Mouse (Mus musculus): ENCODE results near the gene Elf1. TPM values are rescaled to one million over a fixed set of nuclear protein-coding genes. Genes with fewer than 3 reads are reported as not detected.

Gene Elf1
- polyA plus RNA-seq, 1 experiment from 2014 or later = 7.8 TPM

DNA sequence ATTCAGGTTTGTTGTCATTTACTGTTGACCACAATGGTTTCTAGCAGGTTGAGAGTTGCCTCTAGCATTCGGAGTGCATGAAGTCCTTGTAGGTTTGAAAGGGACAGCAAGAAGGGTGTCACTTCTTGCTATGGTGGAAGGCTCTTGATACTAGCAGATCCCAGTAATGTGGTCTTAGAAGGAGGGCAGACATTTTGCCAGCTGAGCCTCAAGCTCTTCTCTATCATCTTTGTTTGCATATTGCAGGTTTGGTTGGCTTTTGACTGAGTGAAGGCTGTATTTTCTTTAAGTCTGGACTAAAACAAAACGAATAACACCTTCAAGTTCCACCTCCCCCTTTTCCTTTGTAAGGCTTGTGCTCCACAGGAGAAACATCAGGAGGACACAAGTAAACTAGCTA is 35.8 kb downstream of the Elf1 start:
- no peak for ATAC-seq (ENCODE audit: low read depth)
- H3K27ac ChIP-seq (ENCODE audit: low read length) = peak overlapping the region; percentile 69
- peak overlapping the region; percentile 58 for H3K4me2 ChIP-seq (ENCODE audit: low read depth, low read length)
- 20% methylated on average over 2 of the region's 2 CpGs for WGBS (ENCODE audit: insufficient replicate concordance)
- H3K36me3 ChIP-seq (ENCODE audit: control insufficient read depth, insufficient read depth) = no peaks in the 10 kb centered on the region
- H3K4me1 ChIP-seq (ENCODE audit: control insufficient read depth, low read depth, low read length) = peaks cover 54% of the 10 kb centered on the region
- H3K4me3 ChIP-seq (ENCODE audit: low read depth, low read length) = peak overlapping the region; percentile 53
- H3K27me3 ChIP-seq (ENCODE audit: control insufficient read depth, insufficient read depth, low read depth, low read length) = no peaks in the 10 kb centered on the region
- H3K9me3 ChIP-seq (replicated peaks; ENCODE audit: control insufficient read depth, low read length) = no peaks in the 10 kb centered on the region
- H3K9ac ChIP-seq (ENCODE audit: low read depth, low read length) = peak overlapping the region; percentile 30; the same call in 1 of the 2 replicates

DNA sequence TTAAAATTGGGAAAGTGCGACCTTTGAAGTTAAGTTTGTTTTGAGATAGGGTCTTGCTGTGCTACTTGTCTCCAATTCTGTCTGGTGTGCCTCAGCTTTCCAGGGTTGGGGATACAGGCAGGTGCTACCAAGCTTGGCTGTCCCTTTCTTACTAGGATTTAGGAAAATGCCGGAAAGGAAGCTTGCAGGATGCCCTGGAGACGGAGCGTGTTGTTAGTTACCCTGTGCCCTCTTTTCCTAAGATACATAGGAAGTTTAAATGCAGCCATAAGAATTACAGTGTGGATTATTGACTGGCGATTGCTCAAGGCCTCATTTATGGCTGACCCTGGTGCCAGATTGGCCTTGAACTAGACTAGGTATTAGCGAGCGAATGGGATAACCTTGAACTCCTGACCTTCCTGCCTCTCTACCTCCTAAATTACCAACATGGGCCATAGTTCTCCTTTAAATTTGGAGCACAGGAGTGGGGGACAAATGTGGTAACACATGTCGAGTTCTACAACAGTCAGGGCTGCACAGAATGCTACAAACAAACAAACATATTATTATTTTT is 36.3 kb downstream of the Elf1 start:
- Histone ChIP-seq H3K27ac (ENCODE audit: low read length) (peak overlapping the region; percentile 69), H3K27me3 (ENCODE audit: control insufficient read depth, insufficient read depth, low read depth, low read length) (no peaks in the 10 kb centered on the region), H3K4me1 (ENCODE audit: control insufficient read depth, low read depth, low read length) (peaks cover 54% of the 10 kb centered on the region), H3K9ac (ENCODE audit: low read depth, low read length) (peak overlapping the region; percentile 24; the same call in 1 of the 2 replicates), H3K4me2 (ENCODE audit: low read depth, low read length) (peak overlapping the region; percentile 58), H3K9me3 (replicated peaks; ENCODE audit: control insufficient read depth, low read length) (no peaks in the 10 kb centered on the region), H3K4me3 (ENCODE audit: low read depth, low read length) (peak overlapping the region; percentile 53), H3K36me3 (ENCODE audit: control insufficient read depth, insufficient read depth) (no peaks in the 10 kb centered on the region)
- WGBS (ENCODE audit: insufficient replicate concordance) = 38% methylated on average over 8 of the region's 8 CpGs
- ATAC-seq (ENCODE audit: low read depth) = no peak

DNA sequence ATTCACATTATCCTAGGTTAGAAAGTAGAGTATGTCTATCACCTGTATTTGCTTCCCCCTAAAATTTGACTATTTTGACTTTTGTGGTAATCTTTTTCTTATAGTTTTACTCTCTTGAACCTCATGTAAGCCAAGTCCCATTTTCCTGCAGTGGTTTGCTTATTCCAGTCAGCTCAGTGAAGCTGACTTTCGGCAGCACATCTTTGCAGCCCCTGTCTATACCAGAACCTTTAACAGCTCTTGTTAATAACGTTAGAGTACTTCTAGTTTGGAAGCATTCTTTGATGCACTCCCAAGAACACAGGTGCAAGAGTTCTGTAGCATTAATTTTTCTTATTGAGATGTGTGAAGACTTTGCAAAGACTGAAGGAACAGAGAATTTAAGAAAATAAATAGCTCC is 37.1 kb downstream of the Elf1 start:
- Histone ChIP-seq H3K9me3 (replicated peaks; ENCODE audit: control insufficient read depth, low read length) (no peaks in the 10 kb centered on the region), H3K9ac (ENCODE audit: low read depth, low read length) (peak overlapping the region; percentile 33), H3K36me3 (ENCODE audit: control insufficient read depth, insufficient read depth) (no peaks in the 10 kb centered on the region), H3K4me2 (ENCODE audit: low read depth, low read length) (peak overlapping the region; percentile 73), H3K27me3 (ENCODE audit: control insufficient read depth, insufficient read depth, low read depth, low read length) (no peaks in the 10 kb centered on the region), H3K4me1 (ENCODE audit: control insufficient read depth, low read depth, low read length) (peaks cover 59% of the 10 kb centered on the region), H3K27ac (ENCODE audit: low read length) (peak overlapping the region; percentile 68), H3K4me3 (ENCODE audit: low read depth, low read length) (peak overlapping the region; percentile 33)
- no peak for ATAC-seq (ENCODE audit: low read depth)
- WGBS (ENCODE audit: insufficient replicate concordance) = 36% methylated on average over 2 of the region's 2 CpGs

DNA sequence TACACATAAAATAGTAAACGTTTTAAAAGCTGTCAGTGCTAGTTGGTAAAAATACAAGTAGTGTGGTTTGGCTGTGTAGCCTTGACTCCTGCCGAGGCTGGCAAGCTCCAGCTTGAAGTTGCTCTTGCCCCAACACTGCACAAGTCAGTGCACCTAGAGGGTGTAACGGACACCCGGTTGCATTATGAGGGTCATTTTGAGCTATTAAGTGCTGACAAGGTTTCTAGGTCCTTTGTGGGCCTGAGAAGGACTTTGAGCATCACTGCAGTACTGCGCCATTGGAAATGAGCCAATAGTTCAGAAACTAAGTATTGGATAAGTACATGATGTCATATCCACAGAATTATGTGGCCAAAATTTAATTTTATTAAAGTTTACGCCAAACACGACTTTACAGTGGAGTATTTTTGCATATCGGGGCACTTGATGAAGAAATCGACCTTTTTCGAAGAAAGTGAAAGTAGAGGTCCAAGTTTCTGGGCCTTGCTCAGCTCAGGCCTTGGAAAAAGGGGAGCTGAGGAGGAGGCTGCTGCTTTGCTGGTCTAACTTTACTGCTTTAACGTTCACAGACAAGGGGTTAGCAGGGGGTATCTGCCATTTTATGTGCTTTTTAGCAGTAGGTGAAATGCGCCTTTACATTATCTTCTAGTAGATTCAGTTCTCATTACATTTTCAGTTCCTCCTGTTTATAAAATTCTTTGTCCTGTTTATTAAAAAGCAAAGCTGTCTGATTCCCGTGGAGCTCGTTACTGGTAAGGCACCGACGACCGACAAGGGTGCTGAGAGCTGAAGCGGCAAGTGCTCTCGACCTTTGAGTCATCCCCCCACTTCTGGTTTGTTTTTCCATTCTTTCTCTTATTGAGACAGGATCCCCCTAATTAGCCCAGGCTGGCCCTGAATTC is 38.0 kb downstream of the Elf1 start:
- Histone ChIP-seq H3K4me2 (ENCODE audit: low read depth, low read length) (peak overlapping the region; percentile 73), H3K4me1 (ENCODE audit: control insufficient read depth, low read depth, low read length) (peaks cover 58% of the 10 kb centered on the region)

DNA sequence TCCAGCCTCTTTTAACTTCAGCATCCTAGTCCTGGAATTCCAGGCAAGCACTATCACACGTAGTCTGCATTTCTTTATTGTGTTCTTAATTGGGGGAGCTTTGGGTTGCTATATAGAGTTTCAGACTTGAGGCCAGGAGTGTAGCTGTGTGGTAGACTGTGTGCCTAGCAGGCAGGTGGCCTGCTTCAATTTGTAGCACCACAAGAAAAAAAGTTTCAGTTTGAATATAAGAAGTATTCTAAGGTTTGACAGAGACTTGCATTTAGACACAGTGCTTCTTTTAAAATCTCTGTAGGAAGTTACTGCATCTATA is 38.6 kb downstream of the Elf1 start:
- 37% methylated on average over 1 of the region's 1 CpGs for WGBS (ENCODE audit: insufficient replicate concordance)
- peaks cover 55% of the 10 kb centered on the region for H3K4me1 ChIP-seq (ENCODE audit: control insufficient read depth, low read depth, low read length)
- peak overlapping the region; percentile 33 for H3K4me3 ChIP-seq (ENCODE audit: low read depth, low read length)
- H3K9ac ChIP-seq (ENCODE audit: low read depth, low read length) = peak overlapping the region; percentile 33
- H3K27ac ChIP-seq (ENCODE audit: low read length) = peak overlapping the region; percentile 49
- no peaks in the 10 kb centered on the region for H3K36me3 ChIP-seq (ENCODE audit: control insufficient read depth, insufficient read depth)
- no peaks in the 10 kb centered on the region for H3K9me3 ChIP-seq (replicated peaks; ENCODE audit: control insufficient read depth, low read length)
- H3K4me2 ChIP-seq (ENCODE audit: low read depth, low read length) = peak overlapping the region; percentile 73
- ATAC-seq (ENCODE audit: low read depth) = no peak
- H3K27me3 ChIP-seq (ENCODE audit: control insufficient read depth, insufficient read depth, low read depth, low read length) = no peaks in the 10 kb centered on the region

More for the DNA sequence above, 38.0 kb downstream of the Elf1 start:
- no peaks in the 10 kb centered on the region for H3K36me3 ChIP-seq (ENCODE audit: control insufficient read depth, insufficient read depth)
- 25% methylated on average over 19 of the region's 19 CpGs for WGBS (ENCODE audit: insufficient replicate concordance)
- H3K27me3 ChIP-seq (ENCODE audit: control insufficient read depth, insufficient read depth, low read depth, low read length) = no peaks in the 10 kb centered on the region
- peak overlapping the region; percentile 33 for H3K9ac ChIP-seq (ENCODE audit: low read depth, low read length)
- H3K27ac ChIP-seq (ENCODE audit: low read length) = peak overlapping the region; percentile 68
- H3K9me3 ChIP-seq (replicated peaks; ENCODE audit: control insufficient read depth, low read length) = no peaks in the 10 kb centered on the region
- ATAC-seq (ENCODE audit: low read depth) = no peak
- peak overlapping the region; percentile 33 for H3K4me3 ChIP-seq (ENCODE audit: low read depth, low read length)

DNA sequence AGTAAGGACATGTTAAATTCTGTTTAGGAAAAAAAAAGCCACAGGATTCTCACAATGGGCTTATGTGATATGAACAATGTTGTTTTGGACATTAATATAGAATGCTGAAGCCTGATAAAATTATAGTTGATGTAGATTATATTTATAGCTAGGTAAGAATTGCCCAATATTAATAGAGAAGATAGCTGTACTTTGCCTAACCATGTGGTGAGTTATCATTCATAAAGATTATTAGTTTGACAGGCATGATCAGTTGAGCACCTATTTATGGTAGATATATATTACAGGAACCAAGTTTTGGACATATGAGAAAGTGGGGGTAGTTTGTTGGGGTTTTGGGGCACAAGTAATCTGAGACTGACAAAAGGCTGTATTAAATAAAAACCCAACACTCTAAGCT is 39.6 kb downstream of the Elf1 start:
- H3K27ac ChIP-seq (ENCODE audit: low read length) = peak overlapping the region; percentile 83

DNA sequence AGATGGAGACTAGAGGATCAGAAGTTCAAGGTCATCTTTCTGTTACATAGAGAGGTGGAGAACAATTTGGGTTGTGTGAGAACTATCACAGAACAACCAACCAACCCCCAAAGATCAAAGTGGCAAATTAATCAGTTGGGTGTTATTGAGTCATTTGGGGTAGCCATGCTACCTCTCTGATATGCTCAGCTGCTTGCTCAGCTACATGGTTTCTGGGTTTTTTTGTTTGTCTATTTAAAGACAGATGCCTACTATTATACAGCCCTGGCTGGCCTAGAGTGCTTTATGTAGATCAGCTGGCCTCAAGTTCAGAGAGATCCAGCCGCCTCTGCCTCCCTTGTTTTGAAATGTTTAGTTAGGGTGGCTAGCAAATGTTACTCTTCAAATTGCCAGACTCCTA is 40.1 kb downstream of the Elf1 start:
- ATAC-seq (ENCODE audit: low read depth) = peak; percentile 24; the same call in 1 of the 2 replicates
- Histone ChIP-seq H3K9ac (ENCODE audit: low read depth, low read length) (peak overlapping the region; percentile 19), H3K4me1 (ENCODE audit: control insufficient read depth, low read depth, low read length) (peaks cover 47% of the 10 kb centered on the region), H3K9me3 (replicated peaks; ENCODE audit: control insufficient read depth, low read length) (no peaks in the 10 kb centered on the region), H3K4me2 (ENCODE audit: low read depth, low read length) (peak overlapping the region; percentile 46), H3K4me3 (ENCODE audit: low read depth, low read length) (no peak overlapping the region), H3K36me3 (ENCODE audit: control insufficient read depth, insufficient read depth) (no peaks in the 10 kb centered on the region), H3K27me3 (ENCODE audit: control insufficient read depth, insufficient read depth, low read depth, low read length) (no peaks in the 10 kb centered on the region), H3K27ac (ENCODE audit: low read length) (peak overlapping the region; percentile 83)
- WGBS (ENCODE audit: insufficient replicate concordance) = 22% methylated on average over 1 of the region's 1 CpGs

More for the DNA sequence above, 39.6 kb downstream of the Elf1 start:
- Histone ChIP-seq H3K4me3 (ENCODE audit: low read depth, low read length) (no peak overlapping the region), H3K9ac (ENCODE audit: low read depth, low read length) (no peak overlapping the region), H3K4me1 (ENCODE audit: control insufficient read depth, low read depth, low read length) (peaks cover 50% of the 10 kb centered on the region), H3K36me3 (ENCODE audit: control insufficient read depth, insufficient read depth) (no peaks in the 10 kb centered on the region), H3K27me3 (ENCODE audit: control insufficient read depth, insufficient read depth, low read depth, low read length) (no peaks in the 10 kb centered on the region), H3K4me2 (ENCODE audit: low read depth, low read length) (peak overlapping the region; percentile 46; the same call in 1 of the 2 replicates), H3K9me3 (replicated peaks; ENCODE audit: control insufficient read depth, low read length) (no peaks in the 10 kb centered on the region)
- ATAC-seq (ENCODE audit: low read depth) = no peak

DNA sequence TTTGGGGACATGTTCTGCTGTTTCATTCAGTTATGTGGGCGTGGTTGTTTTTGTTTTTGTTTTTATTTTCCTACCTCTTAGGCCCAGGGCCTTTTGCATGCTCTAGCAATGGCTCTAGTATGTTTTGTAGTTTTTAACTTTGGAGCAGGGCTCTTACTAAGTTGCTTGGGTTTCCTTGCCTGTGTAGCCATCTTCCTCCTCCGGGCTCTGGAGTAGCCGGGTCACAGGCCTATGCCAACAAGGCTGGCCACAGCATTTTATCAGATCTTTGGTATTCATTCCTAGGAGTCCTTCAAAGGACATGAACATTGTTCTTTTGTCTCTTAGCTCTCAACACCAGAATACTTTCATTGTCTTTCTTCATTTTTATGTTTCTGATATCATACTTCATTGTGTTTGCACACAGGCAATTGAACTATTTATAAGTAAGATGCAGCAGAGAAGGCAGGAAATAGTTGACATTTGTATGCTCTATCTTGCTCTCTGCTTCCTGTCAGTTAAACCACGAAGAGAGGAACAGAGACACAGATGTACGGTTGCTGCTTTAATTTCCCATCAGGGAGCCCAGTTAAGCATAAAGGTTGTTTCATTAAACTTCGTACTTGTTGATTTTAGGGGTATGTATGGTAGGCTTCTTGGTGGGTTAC is 40.6 kb downstream of the Elf1 start:
- WGBS (ENCODE audit: insufficient replicate concordance) = 19% methylated on average over 6 of the region's 6 CpGs
- peak overlapping the region; percentile 83 for H3K27ac ChIP-seq (ENCODE audit: low read length)
- H3K36me3 ChIP-seq (ENCODE audit: control insufficient read depth, insufficient read depth) = no peaks in the 10 kb centered on the region
- peak overlapping the region; percentile 5; the same call in 1 of the 2 replicates for H3K4me3 ChIP-seq (ENCODE audit: low read depth, low read length)
- 0 out of 2 replicates have a peak, but pooled peaks have one; percentile 22 for ATAC-seq (ENCODE audit: low read depth)
- peaks cover 43% of the 10 kb centered on the region for H3K4me1 ChIP-seq (ENCODE audit: control insufficient read depth, low read depth, low read length)
- H3K9ac ChIP-seq (ENCODE audit: low read depth, low read length) = peak overlapping the region; percentile 19
- peak overlapping the region; percentile 46 for H3K4me2 ChIP-seq (ENCODE audit: low read depth, low read length)
- no peaks in the 10 kb centered on the region for H3K9me3 ChIP-seq (replicated peaks; ENCODE audit: control insufficient read depth, low read length)
- no peaks in the 10 kb centered on the region for H3K27me3 ChIP-seq (ENCODE audit: control insufficient read depth, insufficient read depth, low read depth, low read length)
